ENCODE assay signal across 19 mouse cellular contexts in the genomic region with DNA sequence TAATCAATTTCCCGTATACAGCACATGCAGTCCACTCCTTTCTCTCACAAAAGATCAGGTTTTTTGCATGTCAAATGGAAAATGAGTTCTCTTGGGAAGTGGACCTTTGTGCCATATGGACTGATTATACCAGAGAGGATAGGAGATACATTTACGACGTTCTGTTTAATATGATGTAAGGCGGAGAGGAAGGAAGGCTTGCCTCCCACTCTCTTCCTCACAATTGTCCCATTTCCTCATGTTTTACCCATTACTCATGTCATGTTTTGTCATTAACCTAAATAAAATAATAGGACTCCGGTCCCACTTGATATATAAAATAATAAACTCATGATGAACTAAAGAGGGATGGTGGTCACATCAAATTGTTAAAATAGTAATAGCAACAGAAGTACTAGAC. TPM values are rescaled to one million over a fixed set of nuclear protein-coding genes. Genes with fewer than 3 reads are reported as not detected.
DNase-seq lines count a peak whose midpoint lies in the region; ATAC-seq and TF ChIP-seq lines count a peak whose summit lies in the region.
"Had no signal": no experiment of that assay in that cellular context is flagged by ENCODE, and none has a peak within 500 bp of the region (broad histone marks: within the 10 kb centered on the region; RNA-seq: fewer than 3 reads in every experiment).

No protein-coding gene starts in this region.

- no peak for TF ChIP-seq EP300 in heart, adult 2 months (IDR thresholded peaks at IDR 0.05; ENCODE audit: insufficient read depth, low read depth, low read length)
- peak; percentile 69; the same call in 1 of the 2 replicates for TF ChIP-seq EP300 in heart, postnatal 0 days (IDR thresholded peaks at IDR 0.05; ENCODE audit: low read depth)

- peak overlapping the region; percentile 55 for H3K27ac ChIP-seq in heart, adult 2 months
- no peak overlapping the region for H3K27ac ChIP-seq in heart, embryonic 10.5 days
- peak overlapping the region; percentile 49; the same call in 1 of the 2 replicates for H3K27ac ChIP-seq in heart, postnatal 0 days (ENCODE audit: low read depth)
- peak overlapping the region; percentile 56 for H3K27ac ChIP-seq in lung, embryonic 16.5 days (ENCODE audit: low read length)
- H3K27ac ChIP-seq: embryonic facial prominence, embryonic 10.5 days; embryonic facial prominence, embryonic 12.5 days; forebrain, embryonic 13.5 days; forebrain, embryonic 15.5 days had no signal

- no peak overlapping the region for H3K4me3 ChIP-seq in heart, adult 2 months
- no peak overlapping the region for H3K4me3 ChIP-seq in heart, embryonic 10.5 days
- no peak overlapping the region for H3K4me3 ChIP-seq in heart, postnatal 0 days (ENCODE audit: low read depth, low read length)
- H3K4me3 ChIP-seq in lung, embryonic 16.5 days (ENCODE audit: low read length) = no peak overlapping the region
- H3K4me3 ChIP-seq: embryonic facial prominence, embryonic 10.5 days; embryonic facial prominence, embryonic 12.5 days; forebrain, embryonic 13.5 days; forebrain, embryonic 15.5 days had no signal

- H3K9ac ChIP-seq in heart, adult 2 months (ENCODE audit: low read depth, low read length) = no peak overlapping the region
- no peak overlapping the region for H3K9ac ChIP-seq in heart, postnatal 0 days (replicated peaks; ENCODE audit: low read depth, low read length)
- H3K9ac ChIP-seq in lung, embryonic 16.5 days (ENCODE audit: low read length) = no peak overlapping the region
- H3K9ac ChIP-seq: embryonic facial prominence, embryonic 12.5 days; forebrain, embryonic 13.5 days; forebrain, embryonic 15.5 days had no signal

- no peak for TF ChIP-seq CTCF in heart, adult 2 months (IDR thresholded peaks at IDR 0.05)
- no peak for TF ChIP-seq CTCF in heart, postnatal 0 days (IDR thresholded peaks at IDR 0.05; ENCODE audit: low read depth)

- H3K27me3 ChIP-seq in heart, adult 2 months (ENCODE audit: control insufficient read depth, insufficient read depth, low read length) = no peaks in the 10 kb centered on the region
- H3K27me3 ChIP-seq in heart, embryonic 10.5 days (ENCODE audit: insufficient read depth, poor library complexity, severe bottlenecking) = no peaks in the 10 kb centered on the region
- H3K27me3 ChIP-seq in heart, postnatal 0 days (ENCODE audit: control insufficient read depth, insufficient read depth, low read length) = no peaks in the 10 kb centered on the region
- H3K27me3 ChIP-seq in lung, embryonic 16.5 days (ENCODE audit: control insufficient read depth, insufficient read depth, low read depth, low read length) = no peaks in the 10 kb centered on the region
- H3K27me3 ChIP-seq: embryonic facial prominence, embryonic 12.5 days; forebrain, embryonic 13.5 days; forebrain, embryonic 15.5 days had no signal

- no peak for DNase-seq in heart, adult 2 months
- DNase-seq in heart, embryonic 10.5 days (ENCODE audit: low spot score) = no peak
- DNase-seq in heart, postnatal 0 days (ENCODE audit: low spot score) = no peak
- no peak for DNase-seq in heart, postnatal 10 days
- DNase-seq in lung, adult 18-20 months = no peak
- DNase-seq in urinary bladder, postnatal 25 days (ENCODE audit: low spot score) = no peak
- DNase-seq: adrenal gland, adult 2 months; adrenal gland, postnatal 10 days; adrenal gland, postnatal 25 days; cerebellum, adult 11-12 months; cerebellum, adult 2 months; cerebellum, adult 9-10 months; cerebellum, postnatal 10 days; cerebellum, postnatal 25 days had no signal

- WGBS in heart, adult 2 months = 44% methylated on average over 5 of the region's 5 CpGs
- 83% methylated on average over 5 of the region's 5 CpGs for WGBS in heart, embryonic 10.5 days
- WGBS in heart, postnatal 0 days = 66% methylated on average over 5 of the region's 5 CpGs
- WGBS in lung, embryonic 16.5 days = 71% methylated on average over 5 of the region's 5 CpGs

- TF ChIP-seq POLR2A in heart, adult 2 months (IDR thresholded peaks at IDR 0.05; ENCODE audit: insufficient read depth, low read depth, low read length) = no peak

- no peaks in the 10 kb centered on the region for H3K79me2 ChIP-seq in heart, adult 2 months (replicated peaks; ENCODE audit: control insufficient read depth, insufficient read depth, low read length)

- no peak overlapping the region for H3K4me2 ChIP-seq in heart, postnatal 0 days (ENCODE audit: low read depth, low read length)
- H3K4me2 ChIP-seq in lung, embryonic 16.5 days (ENCODE audit: low read depth, low read length) = no peak overlapping the region
- H3K4me2 ChIP-seq: embryonic facial prominence, embryonic 12.5 days; forebrain, embryonic 13.5 days; forebrain, embryonic 15.5 days had no signal

- intact Hi-C loops in heart, adult 2 months (cut with DNase I) = loop anchor here (5.0 kb wide), 1 partner anchor 78 kb away; no protein-coding TSS in a partner anchor
- intact Hi-C loops in heart, postnatal 10 days (cut with DNase I) = no loop called here

- peaks cover 8% of the 10 kb centered on the region for H3K4me1 ChIP-seq in heart, adult 2 months (ENCODE audit: control insufficient read depth, insufficient read depth, low read length)
- H3K4me1 ChIP-seq in heart, embryonic 10.5 days = peaks cover 7% of the 10 kb centered on the region
- H3K4me1 ChIP-seq in heart, postnatal 0 days (ENCODE audit: control insufficient read depth, insufficient read depth) = no peaks in the 10 kb centered on the region
- H3K4me1 ChIP-seq in lung, embryonic 16.5 days (replicated peaks; ENCODE audit: control insufficient read depth, insufficient read depth, low read length) = no peaks in the 10 kb centered on the region; the same call in 1 of the 2 replicates
- H3K4me1 ChIP-seq: embryonic facial prominence, embryonic 12.5 days; forebrain, embryonic 13.5 days; forebrain, embryonic 15.5 days had no signal

- H3K9me3 ChIP-seq in heart, embryonic 10.5 days = 0 out of 2 replicates have a peak, but pooled peaks cover 10% of the 10 kb centered on the region
- peaks cover 24% of the 10 kb centered on the region for H3K9me3 ChIP-seq in heart, postnatal 0 days (replicated peaks; ENCODE audit: control insufficient read depth, low read length)
- no peaks in the 10 kb centered on the region; the same call in 1 of the 2 replicates for H3K9me3 ChIP-seq in lung, embryonic 16.5 days (ENCODE audit: control insufficient read depth, low read length)
- H3K9me3 ChIP-seq: forebrain, embryonic 15.5 days had no signal

- ATAC-seq in heart, postnatal 0 days (ENCODE audit: insufficient read depth, low read depth) = no peak
- ATAC-seq in lung, embryonic 16.5 days (ENCODE audit: low read depth) = peak; percentile 59; the same call in 1 of the 2 replicates
- ATAC-seq: forebrain, embryonic 13.5 days; forebrain, embryonic 15.5 days had no signal

- H3K36me3 ChIP-seq in heart, adult 2 months (ENCODE audit: control insufficient read depth, insufficient read depth, low read length) = no peaks in the 10 kb centered on the region; the same call in 1 of the 2 replicates
- 0 out of 2 replicates have a peak, but pooled peaks cover 3% of the 10 kb centered on the region for H3K36me3 ChIP-seq in heart, embryonic 10.5 days
- H3K36me3 ChIP-seq in heart, postnatal 0 days (replicated peaks; ENCODE audit: control insufficient read depth, insufficient read depth, low read length) = no peaks in the 10 kb centered on the region
- H3K36me3 ChIP-seq in lung, embryonic 16.5 days (ENCODE audit: control insufficient read depth, insufficient read depth, low read length) = no peaks in the 10 kb centered on the region
- H3K36me3 ChIP-seq: embryonic facial prominence, embryonic 10.5 days; embryonic facial prominence, embryonic 12.5 days; forebrain, embryonic 15.5 days had no signal

RNA-seq across cellular contexts. Expression of a gene that starts 19.4 kb away (rescaled TPM):
- total RNA-seq in heart, adult 2 months (2021) = 10 to 100 TPM in 1 of 2 experiments, 1 to 10 TPM in 1; 8.6 to 10.0 TPM
- polyA plus RNA-seq in heart, adult 2 months (2012; rRNA removed) = 17.0 and 26.1 TPM in 2 replicates
- 31.0 and 32.6 TPM in 2 replicates for polyA plus RNA-seq in heart, embryonic 10.5 days (2016; fragmentation: Nextera tagmentation; extraction: Ambion mirVana)
- total RNA-seq in heart, postnatal 0 days (2014; rRNA removed; ENCODE audit: low replicate concordance) = 23.7 and 24.3 TPM in 2 replicates
- 25.5 and 26.9 TPM in 2 replicates for polyA plus RNA-seq in heart, postnatal 0 days (2015; fragmentation: Nextera tagmentation; extraction: Ambion mirVana)
- total RNA-seq in heart, postnatal 10 days (2021) = 10 to 100 TPM; 17.1 to 18.3 TPM
- 45.8 and 46.5 TPM in 2 replicates for polyA plus RNA-seq in lung, embryonic 16.5 days (2015; fragmentation: Nextera tagmentation; extraction: Ambion mirVana)
